Mouse (Mus musculus) megakaryocyte-erythroid progenitor cell, adult 5-6 weeks (primary cell): ENCODE data around the gene Nell2. TPM values are rescaled to one million over a fixed set of nuclear protein-coding genes. Genes with fewer than 3 reads are reported as not detected.

ENCODE experiments used
- ATAC-seq: replicated peaks from 2 replicates; pipeline ENCODE4 v1.8.0; 2016; ENCODE audit warnings: mild to moderate bottlenecking, inconsistent platforms; ENCODE audit not compliant: severe bottlenecking, poor library complexity, low FRiP score, low TSS enrichment
- total RNA-seq, 2 experiments: library from RNA; stranded (forward) in 1 of 2; stranded (reverse) in 1 of 2; fragments of 200-1000, 215-1000 nt in 1 of 2; fragments of >200 nt in 1 of 2; fragmentation: Nextera tagmentation in 1 of 2; gene quantifications; 2 replicates each; pipeline ENCODE4 v1.2.3; 2014 to 2017

The Nell2 gene
- total RNA-seq, 2 experiments from 2014 or later = not detected

- ATAC-seq = no peak
Measured at GRCm38 (mm10) chr15:95138709-95139409, 389.5 kb downstream of the Nell2 start.

GRCm38 (mm10) chr15:95137018-95137810 lies 391.1 kb downstream of the Nell2 start:
- no peak for ATAC-seq

GRCm38 (mm10) chr15:95135926-95136609 lies 392.3 kb downstream of the Nell2 start:
- no peak for ATAC-seq

DNA sequence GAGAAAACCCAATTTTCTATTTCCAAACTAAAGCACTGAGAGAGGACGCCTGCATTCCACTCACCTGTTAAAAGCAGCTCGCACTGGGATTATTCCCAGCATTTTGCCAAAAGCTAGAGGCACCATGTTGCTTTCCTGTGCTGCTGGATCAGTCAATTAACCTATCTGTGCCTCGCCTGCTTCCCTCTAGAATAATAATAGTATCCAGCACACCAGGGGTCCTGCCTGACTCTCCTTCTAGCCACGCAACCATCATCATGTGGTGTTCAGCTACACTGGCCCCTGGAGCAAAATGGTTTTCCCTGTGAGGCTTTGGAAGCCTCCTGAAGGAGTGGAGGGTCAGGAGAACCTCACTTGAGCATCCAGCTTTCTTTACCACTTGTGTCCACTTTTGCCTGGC lies 397.0 kb downstream of the Nell2 start:
- ATAC-seq = no peak

DNA sequence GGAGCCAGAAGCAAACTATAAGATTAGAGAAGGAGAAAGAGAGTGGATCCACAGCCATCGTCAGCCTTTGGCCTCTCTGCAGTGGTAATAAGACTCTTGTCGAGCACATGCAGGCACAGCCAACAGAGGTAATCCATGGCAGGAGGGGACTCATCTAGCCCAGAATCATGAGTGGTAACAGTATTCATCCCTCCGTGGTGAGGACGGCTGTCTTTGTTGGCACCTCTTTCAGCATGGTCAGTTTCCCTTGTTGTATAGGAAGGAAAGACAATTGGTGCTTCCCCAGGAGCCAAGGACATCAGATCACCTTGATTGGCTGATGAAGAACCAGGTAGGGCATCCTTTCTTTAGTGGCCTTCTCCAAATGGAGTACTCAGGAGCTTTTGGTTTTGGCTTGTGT lies 419.7 kb downstream of the Nell2 start:
- no peak for ATAC-seq

DNA sequence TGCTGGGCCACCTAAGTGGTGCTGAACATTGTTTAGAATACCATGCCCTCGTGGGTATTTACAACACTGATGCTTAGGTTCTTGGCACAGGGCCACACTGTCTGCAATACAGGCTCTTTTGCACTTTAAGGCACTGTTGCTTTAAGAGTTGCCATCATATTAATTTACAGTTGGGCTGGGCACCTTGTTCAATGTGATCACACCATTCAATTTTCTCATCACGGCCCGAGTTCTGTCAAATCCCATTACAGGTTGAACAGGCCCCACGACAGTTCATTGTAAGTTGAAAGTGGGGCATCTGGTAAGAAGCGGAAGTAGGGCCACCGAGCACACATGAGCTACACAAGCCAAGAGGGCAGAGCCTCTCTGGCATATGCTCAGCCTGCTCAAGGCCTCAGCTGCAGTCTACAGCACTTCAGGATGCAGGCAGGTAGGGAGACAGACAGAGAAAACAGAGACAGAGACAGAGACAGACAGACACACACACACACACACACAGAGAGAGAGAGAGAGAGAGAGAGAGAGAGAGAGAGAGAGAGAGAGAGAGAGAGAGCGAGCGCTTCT lies 421.0 kb downstream of the Nell2 start:
- no peak for ATAC-seq

- no peak for ATAC-seq
Measured at GRCm38 (mm10) chr15:95101522-95101921, 426.8 kb downstream of the Nell2 start.

DNA sequence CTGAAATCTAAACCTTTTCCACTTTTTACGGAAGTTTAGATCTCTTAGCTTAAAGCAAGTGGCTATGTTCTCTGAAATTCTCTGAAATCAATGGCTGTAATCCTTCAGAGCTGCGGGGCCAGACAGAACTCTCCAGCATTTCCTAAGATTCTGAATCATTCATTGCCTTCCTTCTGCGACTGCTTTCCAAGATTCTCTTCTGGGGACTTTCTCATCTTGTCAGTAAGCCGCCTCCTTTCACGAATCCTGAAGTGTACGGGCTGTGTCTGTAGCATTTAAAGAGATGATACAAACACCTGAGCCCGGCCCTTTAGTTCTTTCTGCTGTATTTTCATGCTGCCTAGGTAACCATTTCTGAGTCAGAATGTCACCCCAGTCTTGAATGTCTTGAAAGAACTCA lies 428.2 kb downstream of the Nell2 start:
- no peak for ATAC-seq

- ATAC-seq = no peak
Measured at GRCm38 (mm10) chr15:95085962-95086361, 442.4 kb downstream of the Nell2 start.

DNA sequence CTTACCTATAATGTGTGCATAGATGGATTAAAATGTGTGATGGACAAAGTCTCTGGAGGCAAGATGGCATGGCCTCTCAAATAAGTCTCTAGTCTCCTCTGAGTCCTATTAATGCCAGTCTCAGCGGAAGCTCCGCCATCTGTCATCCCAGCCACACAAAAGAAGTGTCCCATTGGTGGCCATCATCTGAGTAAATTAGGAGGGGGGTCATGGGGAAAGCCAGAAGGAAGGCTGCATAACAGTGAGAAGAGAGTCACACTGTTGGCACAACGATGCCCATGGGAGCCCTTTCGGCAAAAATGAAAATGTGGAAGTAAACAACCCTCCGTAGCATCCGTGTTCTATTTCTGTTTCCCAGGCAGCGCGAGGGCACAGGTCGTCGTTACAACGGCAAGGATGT lies 446.7 kb downstream of the Nell2 start:
- ATAC-seq = no peak

GRCm38 (mm10) chr15:95075356-95075755 lies 453.0 kb downstream of the Nell2 start:
- ATAC-seq = no peak

- ATAC-seq = no peak
Measured at GRCm38 (mm10) chr15:95070881-95071280, 457.5 kb downstream of the Nell2 start.

DNA sequence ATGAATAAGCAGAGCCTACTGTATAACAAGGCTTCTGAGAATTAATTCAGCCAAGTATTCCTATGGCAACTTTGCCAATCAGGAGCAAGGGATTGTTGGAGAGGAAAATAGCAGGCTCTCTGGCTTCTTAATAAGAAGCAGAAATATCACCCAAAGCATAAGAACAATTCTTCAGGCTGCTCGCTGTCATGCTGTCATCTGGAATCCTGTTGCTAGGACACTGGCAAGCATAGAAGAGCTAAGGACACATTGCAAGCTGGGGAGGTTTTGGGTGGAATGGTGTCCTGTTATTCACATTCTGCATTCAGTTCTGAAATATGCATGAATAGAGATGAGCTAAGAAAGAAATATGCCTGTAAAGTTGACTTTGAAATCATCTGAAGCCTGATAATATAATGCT lies 459.6 kb downstream of the Nell2 start:
- no peak for ATAC-seq

GRCm38 (mm10) chr15:95068023-95068422 lies 460.3 kb downstream of the Nell2 start:
- no peak for ATAC-seq

GRCm38 (mm10) chr15:95055081-95055650 lies 473.2 kb downstream of the Nell2 start:
- no peak for ATAC-seq

GRCm38 (mm10) chr15:95049171-95049729 lies 479.1 kb downstream of the Nell2 start:
- no peak for ATAC-seq

GRCm38 (mm10) chr15:95047486-95047885 lies 480.9 kb downstream of the Nell2 start:
- no peak for ATAC-seq

DNA sequence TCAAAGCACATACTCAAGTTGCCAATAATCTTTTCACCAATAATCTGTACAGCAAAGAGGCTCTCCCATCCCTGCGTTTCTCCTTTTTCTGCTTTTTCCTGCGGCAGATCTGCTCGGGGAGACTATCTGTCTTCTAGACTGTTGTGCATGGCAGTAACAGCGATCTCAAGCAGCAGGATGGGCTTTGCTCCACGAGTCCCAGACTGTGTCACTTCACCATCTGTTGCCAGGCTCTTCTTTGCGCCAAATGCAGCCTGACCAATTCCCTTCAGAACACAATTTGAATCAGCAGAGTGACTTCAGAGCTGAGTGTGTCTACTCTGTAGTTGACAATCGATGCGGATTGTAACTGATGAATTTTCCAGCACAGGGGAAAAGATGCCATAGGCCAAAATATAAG lies 484.3 kb downstream of the Nell2 start:
- ATAC-seq = no peak

- ATAC-seq = no peak
Measured at GRCm38 (mm10) chr15:95042437-95042836, 485.9 kb downstream of the Nell2 start.

DNA sequence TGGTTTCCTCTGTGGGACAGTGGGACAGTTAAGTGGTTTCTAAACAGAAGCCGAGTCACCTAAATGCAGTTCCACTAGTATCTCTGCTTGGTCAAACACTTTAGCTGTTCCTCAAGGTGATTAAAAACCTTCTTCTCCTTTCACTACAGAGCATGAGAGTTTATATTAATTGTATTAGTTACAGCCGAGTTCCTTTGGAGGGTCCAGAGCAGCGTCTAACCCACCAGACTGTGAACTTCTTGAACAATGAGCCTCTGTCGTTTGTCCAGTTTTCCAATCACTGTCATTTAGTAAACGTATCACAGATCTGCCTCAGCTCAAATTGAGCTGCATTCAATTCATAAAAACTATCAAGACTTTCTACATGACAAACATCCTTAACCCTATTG lies 498.9 kb downstream of the Nell2 start:
- ATAC-seq = no peak
